10 mouse cellular contexts compared by ENCODE assay signal in genomic region chr7:137312166-137312932, GRCm38 (mm10). TPM values are rescaled to one million over a fixed set of nuclear protein-coding genes. Genes with fewer than 3 reads are reported as not detected.
A peak's percentile ranks its signal among the peaks of the same experiment; 100 is the strongest.
DNase-seq lines count a peak whose midpoint lies in the region; ATAC-seq and TF ChIP-seq lines count a peak whose summit lies in the region.
"Had no signal": no experiment of that assay in that cellular context is flagged by ENCODE, and none has a peak within 500 bp of the region (broad histone marks: within the 10 kb centered on the region; RNA-seq: fewer than 3 reads in every experiment).

No protein-coding gene starts in this region.

- peak overlapping the region; percentile 60 for H3K4me3 ChIP-seq in kidney, embryonic 16.5 days (ENCODE audit: low read length)
- peak overlapping the region; percentile 67 for H3K4me3 ChIP-seq in embryonic fibroblast, embryonic 13.5 days (ENCODE audit: insufficient read depth, low read length)
- peak overlapping the region; percentile 65 for H3K4me3 ChIP-seq in intestine, postnatal 0 days (ENCODE audit: low read depth, low read length)
- peak overlapping the region; percentile 79 for H3K4me3 ChIP-seq in neural tube, embryonic 14.5 days (ENCODE audit: low read depth, low read length)

- no peak for ATAC-seq in kidney, embryonic 16.5 days (ENCODE audit: low FRiP score, low TSS enrichment)
- ATAC-seq in intestine, postnatal 0 days: no peak
- no peak for ATAC-seq in neural tube, embryonic 14.5 days (ENCODE audit: low read depth)

- H3K36me3 ChIP-seq in kidney, embryonic 16.5 days (ENCODE audit: insufficient read depth, low read length): no peaks in the 10 kb centered on the region
- no peaks in the 10 kb centered on the region for H3K36me3 ChIP-seq in intestine, postnatal 0 days (ENCODE audit: control insufficient read depth, insufficient read depth)
- H3K36me3 ChIP-seq in neural tube, embryonic 14.5 days (ENCODE audit: control insufficient read depth, insufficient read depth, low read length): no peaks in the 10 kb centered on the region
- H3K36me3 ChIP-seq: G1E had no signal

- H3K4me1 ChIP-seq in kidney, embryonic 16.5 days (ENCODE audit: insufficient read depth, low read length): peaks cover 35% of the 10 kb centered on the region
- H3K4me1 ChIP-seq in embryonic fibroblast, embryonic 13.5 days (ENCODE audit: control insufficient read depth, insufficient read depth, low read length): no peaks in the 10 kb centered on the region
- 0 out of 2 replicates have a peak, but pooled peaks cover 5% of the 10 kb centered on the region for H3K4me1 ChIP-seq in intestine, postnatal 0 days (replicated peaks; ENCODE audit: control insufficient read depth, insufficient read depth, low read length)
- H3K4me1 ChIP-seq in neural tube, embryonic 14.5 days (ENCODE audit: control insufficient read depth, insufficient read depth, low read length): peaks cover 16% of the 10 kb centered on the region; the same call in 1 of the 2 replicates

- WGBS in kidney, embryonic 16.5 days: 12% methylated on average over 17 of the region's 17 CpGs
- WGBS in intestine, postnatal 0 days: 14% methylated on average over 17 of the region's 17 CpGs
- WGBS in neural tube, embryonic 14.5 days: 4% methylated on average over 17 of the region's 17 CpGs

- H3K9me3 ChIP-seq in kidney, embryonic 16.5 days (ENCODE audit: low read length): no peaks in the 10 kb centered on the region
- no peaks in the 10 kb centered on the region for H3K9me3 ChIP-seq in intestine, postnatal 0 days (ENCODE audit: control insufficient read depth)
- no peaks in the 10 kb centered on the region for H3K9me3 ChIP-seq in neural tube, embryonic 14.5 days (ENCODE audit: control insufficient read depth, low read length)

- peaks cover 87% of the 10 kb centered on the region for H3K27me3 ChIP-seq in kidney, embryonic 16.5 days (ENCODE audit: insufficient read depth, low read length)
- H3K27me3 ChIP-seq in intestine, postnatal 0 days (replicated peaks; ENCODE audit: control insufficient read depth, insufficient read depth, low read length): peaks cover 94% of the 10 kb centered on the region
- H3K27me3 ChIP-seq in neural tube, embryonic 14.5 days (ENCODE audit: control insufficient read depth, insufficient read depth, low read length): peaks cover 3% of the 10 kb centered on the region; the same call in 1 of the 2 replicates

- no peak for TF ChIP-seq POLR2A in embryonic fibroblast, embryonic 13.5 days (IDR thresholded peaks at IDR 0.05; ENCODE audit: low read depth, low read length)

- DNase-seq in kidney, postnatal 14 days: no peak
- DNase-seq in adrenal gland, adult 2 months: no peak
- DNase-seq in gastrocnemius, postnatal 4 days (ENCODE audit: low spot score in 2 of 2): no peak
- no peak for DNase-seq in left cerebral cortex, adult 11 months (ENCODE audit: low spot score)
- DNase-seq: left cerebral cortex, postnatal 4 days had no signal

- peak overlapping the region; percentile 67 for H3K9ac ChIP-seq in kidney, embryonic 16.5 days (replicated peaks; ENCODE audit: low read length)
- H3K9ac ChIP-seq in intestine, postnatal 0 days (ENCODE audit: low read depth, low read length): peak overlapping the region; percentile 53; the same call in 1 of the 2 replicates
- H3K9ac ChIP-seq in neural tube, embryonic 14.5 days (replicated peaks; ENCODE audit: low read depth, low read length): peak overlapping the region; percentile 99

- H3K27ac ChIP-seq in kidney, embryonic 16.5 days (ENCODE audit: low read length): no peak overlapping the region
- H3K27ac ChIP-seq in embryonic fibroblast, embryonic 13.5 days (ENCODE audit: insufficient read depth, low read length): no peak overlapping the region
- no peak overlapping the region for H3K27ac ChIP-seq in intestine, postnatal 0 days (ENCODE audit: low read depth, low read length)
- peak overlapping the region; percentile 98 for H3K27ac ChIP-seq in neural tube, embryonic 14.5 days (ENCODE audit: low read depth, low read length)

- no peak for TF ChIP-seq CTCF in embryonic fibroblast, embryonic 13.5 days (IDR thresholded peaks at IDR 0.05; ENCODE audit: borderline replicate concordance, insufficient read depth, low read length)
- TF ChIP-seq CTCF in intestine, postnatal 0 days (IDR thresholded peaks at IDR 0.05; ENCODE audit: low read depth): no peak

- peak overlapping the region; percentile 92 for H3K4me2 ChIP-seq in kidney, embryonic 16.5 days (replicated peaks; ENCODE audit: low read depth, low read length)
- peak overlapping the region; percentile 96 for H3K4me2 ChIP-seq in intestine, postnatal 0 days (replicated peaks; ENCODE audit: low read depth)
- peak overlapping the region; percentile 76 for H3K4me2 ChIP-seq in neural tube, embryonic 14.5 days (ENCODE audit: low read depth, low read length)

RNA-seq across cellular contexts. Expression of gene Ebf3, which starts 1.9 kb away (rescaled TPM):
- 0.45 and 0.75 TPM in 2 replicates for polyA plus RNA-seq in kidney, embryonic 16.5 days (2015; fragmentation: Nextera tagmentation; extraction: Ambion mirVana)
- polyA plus RNA-seq in embryonic fibroblast, embryonic 13.5 days (2011; ENCODE audit: insufficient read length, low read depth, missing spikeins): 12.9 and 17.0 TPM in 2 replicates
- 0.31 and 0.41 TPM in 2 replicates for polyA plus RNA-seq in intestine, postnatal 0 days (2015; fragmentation: Nextera tagmentation; extraction: Ambion mirVana)
- polyA plus RNA-seq in neural tube, embryonic 14.5 days (2014; fragmentation: Nextera tagmentation; extraction: Ambion mirVana): 46.9 and 53.5 TPM in 2 replicates
- total RNA-seq in adrenal gland, adult 2 months (2021): 1 to 10 TPM; 4.5 to 8.7 TPM
- 3.7 and 5.0 TPM in 2 replicates for polyA plus RNA-seq in adrenal gland, adult 2 months (2012; rRNA removed)
- total RNA-seq in gastrocnemius, postnatal 4 days (2021): 10 to 100 TPM; 45.8 to 50.1 TPM
- polyA plus RNA-seq: G1E had no signal
